Mouse (Mus musculus) G1E (cell line): ENCODE data around the gene Dpp7.

ENCODE experiments used
- CTCF ChIP-seq: IDR thresholded peaks from 2 replicates; pipeline ENCODE4 v1.5.1; 2012; ENCODE audit warnings: low read depth, low read length, inconsistent platforms, mixed read lengths
- GATA1 ChIP-seq: IDR thresholded peaks from 2 replicates; pipeline ENCODE4 v1.6.1; 2012; ENCODE audit warnings: borderline replicate concordance, low read length, inconsistent platforms, mixed read lengths
- POLR2AphosphoS5 ChIP-seq: IDR thresholded peaks from 2 replicates; pipeline ENCODE4 v1.6.1; 2012; ENCODE audit warnings: low read depth, low read length, inconsistent platforms; ENCODE audit not compliant: insufficient replicate concordance
- TAL1 ChIP-seq: conservative IDR thresholded peaks from 2 replicates; pipeline ENCODE4 v1.6.1; 2012; ENCODE audit warnings: low read depth, low read length, inconsistent platforms, mixed read lengths

DNA sequence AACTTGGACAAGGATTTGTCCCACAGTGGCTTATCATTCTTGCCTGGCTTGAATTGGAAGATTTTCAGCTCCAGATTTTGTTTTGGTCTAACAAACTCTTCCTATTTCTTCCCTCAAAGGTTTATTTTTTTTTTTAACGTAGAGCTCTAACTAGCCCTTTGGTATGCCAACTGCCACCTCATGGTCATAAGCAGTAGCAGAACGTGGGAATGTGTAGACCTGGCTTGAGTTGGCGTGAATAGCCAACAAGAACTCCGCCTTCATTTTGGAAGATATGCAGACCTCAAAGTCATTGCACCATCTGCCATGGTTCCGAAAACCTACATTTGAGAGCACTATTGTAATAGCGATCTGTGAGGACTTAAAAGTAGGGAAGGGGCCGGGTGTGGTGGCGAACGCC, 24.7 kb downstream of the Dpp7 start:
- TF ChIP-seq CTCF (no peak), TAL1 (no peak), POLR2AphosphoS5 (no peak), GATA1 (no peak)
